Mouse (Mus musculus): ENCODE measurements around the gene Gucy1b2.
A peak's percentile ranks its signal among the peaks of the same experiment; 100 is the strongest.

Gucy1b2 gene

GRCm38 (mm10) chr14:62456239-62456747, at the start of gene Gucy1b2:
Gene Gucy1b2, minus strand, starts transcription at chr14:62456289.
- no peak for DNase-seq (ENCODE audit: low spot score in 2 of 2)

- no peak for DNase-seq (ENCODE audit: low spot score in 2 of 2)
These were observed 41.3 kb upstream of the Gucy1b2 start for GRCm38 (mm10) chr14:62497391-62497790.

GRCm38 (mm10) chr14:62496501-62496900, 40.4 kb upstream of the Gucy1b2 start:
- no peak for DNase-seq (ENCODE audit: low spot score in 2 of 2)

GRCm38 (mm10) chr14:62493456-62493855, 37.4 kb upstream of the Gucy1b2 start:
- DNase-seq (ENCODE audit: low spot score in 2 of 2), result no peak

- DNase-seq (ENCODE audit: low spot score in 2 of 2), result peak; percentile 57 to 59
These were observed 36.2 kb upstream of the Gucy1b2 start for GRCm38 (mm10) chr14:62492196-62492850.

- no peak for DNase-seq (ENCODE audit: low spot score in 2 of 2)
These were observed 32.2 kb upstream of the Gucy1b2 start for GRCm38 (mm10) chr14:62488270-62488669.

- no peak for DNase-seq (ENCODE audit: low spot score in 2 of 2)
These were observed 25.3 kb upstream of the Gucy1b2 start for GRCm38 (mm10) chr14:62481381-62481780.

GRCm38 (mm10) chr14:62479395-62479794, 23.3 kb upstream of the Gucy1b2 start:
- no peak for DNase-seq (ENCODE audit: low spot score in 2 of 2)

GRCm38 (mm10) chr14:62474481-62474880, 18.4 kb upstream of the Gucy1b2 start:
- no peak for DNase-seq (ENCODE audit: low spot score in 2 of 2)

- DNase-seq (ENCODE audit: low spot score in 2 of 2), result no peak
These were observed 16.0 kb upstream of the Gucy1b2 start for GRCm38 (mm10) chr14:62472061-62472460.

GRCm38 (mm10) chr14:62468753-62469125, 12.7 kb upstream of the Gucy1b2 start:
- DNase-seq (ENCODE audit: low spot score in 2 of 2), result no peak

- DNase-seq (ENCODE audit: low spot score in 2 of 2), result no peak
These were observed 12.1 kb upstream of the Gucy1b2 start for GRCm38 (mm10) chr14:62468119-62468752.

- DNase-seq (ENCODE audit: low spot score in 2 of 2), result peak in 1 of 2 experiments; percentile 3
These were observed 8.9 kb upstream of the Gucy1b2 start for GRCm38 (mm10) chr14:62464966-62465365.

GRCm38 (mm10) chr14:62459541-62459940, 3.5 kb upstream of the Gucy1b2 start:
- no peak for DNase-seq (ENCODE audit: low spot score in 2 of 2)

- DNase-seq (ENCODE audit: low spot score in 2 of 2), result peak; percentile 62 to 68
These were observed 1.5 kb upstream of the Gucy1b2 start for GRCm38 (mm10) chr14:62457420-62458181.

GRCm38 (mm10) chr14:62455570-62455879, 564 bp downstream of the Gucy1b2 start:
- DNase-seq (ENCODE audit: low spot score in 2 of 2), result no peak

GRCm38 (mm10) chr14:62454760-62455569, 1.1 kb downstream of the Gucy1b2 start:
- no peak for DNase-seq (ENCODE audit: low spot score in 2 of 2)

GRCm38 (mm10) chr14:62454136-62454535, 2.0 kb downstream of the Gucy1b2 start:
- no peak for DNase-seq (ENCODE audit: low spot score in 2 of 2)

GRCm38 (mm10) chr14:62453276-62453675, 2.8 kb downstream of the Gucy1b2 start:
- DNase-seq (ENCODE audit: low spot score in 2 of 2), result no peak

- no peak for DNase-seq (ENCODE audit: low spot score in 2 of 2)
These were observed 5.4 kb downstream of the Gucy1b2 start for GRCm38 (mm10) chr14:62450706-62451105.

- DNase-seq (ENCODE audit: low spot score in 2 of 2), result no peak
These were observed 8.9 kb downstream of the Gucy1b2 start for GRCm38 (mm10) chr14:62447214-62447548.

Data from urinary bladder, adult 18-20 months (tissue).